Mouse (Mus musculus): ENCODE results near the gene Tmem274.

DNA sequence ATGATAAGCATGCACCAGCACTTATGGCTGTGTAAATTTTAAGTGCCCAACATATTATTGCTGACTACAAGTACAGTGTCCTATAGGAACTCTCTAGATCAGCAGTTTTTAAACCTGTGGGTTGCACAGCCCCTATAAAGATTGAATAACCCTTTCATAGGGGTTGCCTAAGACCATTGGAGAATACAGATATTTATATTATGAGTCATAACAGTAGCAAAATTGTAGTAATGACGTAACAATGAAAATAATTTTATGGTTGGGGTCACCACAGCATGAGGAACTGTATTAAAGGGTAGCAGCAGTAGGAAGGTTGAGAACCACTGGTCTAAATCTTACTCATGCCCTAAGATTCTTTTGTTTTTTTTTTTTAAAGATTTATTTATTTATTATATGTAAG is 17.8 kb upstream of the Tmem274 start:
- TF ChIP-seq CTCF (IDR thresholded peaks at IDR 0.05; ENCODE audit: low read depth): no peak
- no peak for TF ChIP-seq EP300 (IDR thresholded peaks at IDR 0.05; ENCODE audit: low read depth)
